Mouse (Mus musculus) CH12.LX (cell line): ENCODE results near the gene Cdadc1. TPM values are rescaled to one million over a fixed set of nuclear protein-coding genes. Genes with fewer than 3 reads are reported as not detected.

Experiments
- DNase-seq: peaks from one replicate; pipeline ENCODE4 v3.0.0-alpha.2; 2013; ENCODE audit errors: extremely low read depth
- H3K27ac ChIP-seq: 2 replicates; pipeline ENCODE4 v1.5.1; 2012; ENCODE audit warnings: low read depth, mild to moderate bottlenecking, control low read depth, moderate library complexity; ENCODE audit not compliant: insufficient read depth
- H3K27me3 ChIP-seq: replicated peaks from 2 replicates; pipeline ENCODE3; 2012; ENCODE audit warnings: inconsistent platforms
- H3K36me3 ChIP-seq, 2 experiments: replicated peaks in 1 of 2; 2 replicates each; pipeline versions ENCODE3 to v1.6.1; 2012; ENCODE audit warnings: inconsistent platforms in 1 of 2, low read length in 1 of 2, mild to moderate bottlenecking in 1 of 2, mixed read lengths in 1 of 2, moderate library complexity in 1 of 2; ENCODE audit not compliant: control insufficient read depth in 1 of 2, insufficient read depth in 1 of 2
- H3K4me1 ChIP-seq, 2 experiments: 2 replicates each; pipeline ENCODE4 v1.6.1; 2012; ENCODE audit warnings: inconsistent platforms in 1 of 2, moderate library complexity in 1 of 2; ENCODE audit not compliant: insufficient read depth in 2 of 2, control insufficient read depth in 1 of 2
- H3K4me2 ChIP-seq: 2 replicates; pipeline ENCODE4 v1.6.1; 2012; ENCODE audit warnings: low read depth, mild to moderate bottlenecking, control low read depth; ENCODE audit not compliant: poor library complexity, insufficient read depth, severe bottlenecking
- H3K4me3 ChIP-seq, 3 experiments: fragments of 150-350 bp in 1 of 3; sonication (generic) in 1 of 3; replicated peaks in 1 of 3; 2 replicates each; pipeline versions ENCODE3 to v1.5.1; 2011 to 2012; ENCODE audit warnings: low read depth in 2 of 3, low read length in 2 of 3, mild to moderate bottlenecking in 2 of 3, moderate library complexity in 2 of 3, control low read depth in 1 of 3, improper control_type of control experiment in 1 of 3, inconsistent platforms in 1 of 3, mixed read lengths in 1 of 3; ENCODE audit not compliant: poor library complexity in 1 of 3
- H3K79me2 ChIP-seq: replicated peaks from 2 replicates; pipeline ENCODE4 v1.6.1; 2012; ENCODE audit warnings: mild to moderate bottlenecking, moderate library complexity; ENCODE audit not compliant: control insufficient read depth, poor library complexity, insufficient read depth, severe bottlenecking; ENCODE audit errors: extremely low read depth
- H3K9ac ChIP-seq: 2 replicates; pipeline ENCODE4 v1.6.1; 2012; ENCODE audit warnings: low read depth, mild to moderate bottlenecking, control low read depth, moderate library complexity; ENCODE audit not compliant: insufficient read depth
- H3K9me3 ChIP-seq: replicated peaks from 2 replicates; pipeline ENCODE3; 2012; ENCODE audit warnings: low read length, inconsistent platforms, mixed read lengths
- BHLHE40 ChIP-seq: IDR thresholded peaks from 2 replicates; pipeline ENCODE4 v1.6.1; 2011; ENCODE audit warnings: mild to moderate bottlenecking, low read depth, low read length, improper control_type of control experiment
- CHD1 ChIP-seq: IDR thresholded peaks from 2 replicates; pipeline ENCODE4 v1.6.1; 2012; ENCODE audit warnings: low read depth, low read length, improper control_type of control experiment, inconsistent platforms
- CTCF ChIP-seq, 2 experiments: IDR thresholded peaks in 1 of 2; conservative IDR thresholded peaks in 1 of 2; 2 replicates each; pipeline ENCODE4 v1.5.1; 2011 to 2012; ENCODE audit warnings: low read depth in 2 of 2, low read length in 2 of 2, improper control_type of control experiment in 1 of 2, inconsistent platforms in 1 of 2, mild to moderate bottlenecking in 1 of 2, moderate library complexity in 1 of 2
- E2F4 ChIP-seq: IDR thresholded peaks from 2 replicates; pipeline ENCODE4 v1.6.1; 2011; ENCODE audit warnings: low read depth, low read length, improper control_type of control experiment; ENCODE audit not compliant: insufficient replicate concordance
- ELF1 ChIP-seq: IDR thresholded peaks from 2 replicates; pipeline ENCODE4 v1.6.1; 2014; ENCODE audit warnings: low read depth, mild to moderate bottlenecking, inconsistent platforms, low read length, improper control_type of control experiment
- ETS1 ChIP-seq: conservative IDR thresholded peaks from 2 replicates; pipeline ENCODE4 v1.6.1; 2012; ENCODE audit warnings: low read depth, mild to moderate bottlenecking, inconsistent platforms, low read length, improper control_type of control experiment, moderate library complexity
- GABPA ChIP-seq: IDR thresholded peaks from 2 replicates; pipeline ENCODE4 v1.6.1; 2012; ENCODE audit warnings: low read depth, low read length, improper control_type of control experiment, inconsistent platforms; ENCODE audit not compliant: insufficient replicate concordance
- HCFC1 ChIP-seq: IDR thresholded peaks from 2 replicates; pipeline ENCODE4 v1.6.1; 2012; ENCODE audit warnings: low read depth, mild to moderate bottlenecking, inconsistent platforms, low read length, improper control_type of control experiment
- IRF4 ChIP-seq: IDR thresholded peaks from 2 replicates; pipeline ENCODE4 v1.6.1; 2014; ENCODE audit warnings: low read depth, mild to moderate bottlenecking, inconsistent platforms, low read length, improper control_type of control experiment
- JUN ChIP-seq: IDR thresholded peaks from 2 replicates; pipeline ENCODE4 v1.6.1; 2011; ENCODE audit warnings: low read depth, mild to moderate bottlenecking, low read length, improper control_type of control experiment, moderate library complexity; ENCODE audit not compliant: insufficient read depth
- KAT2A ChIP-seq: IDR thresholded peaks from 2 replicates; pipeline ENCODE4 v1.6.1; 2012; ENCODE audit warnings: low read length, improper control_type of control experiment, inconsistent platforms; ENCODE audit not compliant: insufficient replicate concordance
- MAFK ChIP-seq: IDR thresholded peaks from 2 replicates; pipeline ENCODE4 v1.6.1; 2011; ENCODE audit warnings: low read length, improper control_type of control experiment; ENCODE audit not compliant: insufficient replicate concordance
- MAZ ChIP-seq: IDR thresholded peaks from 2 replicates; pipeline ENCODE4 v1.6.1; 2012; ENCODE audit warnings: low read depth, mild to moderate bottlenecking, inconsistent platforms, low read length, improper control_type of control experiment, moderate library complexity
- MXI1 ChIP-seq: IDR thresholded peaks from 2 replicates; pipeline ENCODE4 v1.6.1; 2011; ENCODE audit warnings: mild to moderate bottlenecking, low read depth, low read length, improper control_type of control experiment
- MYC ChIP-seq: IDR thresholded peaks from 2 replicates; pipeline ENCODE4 v1.6.1; 2011; ENCODE audit warnings: low read depth, mild to moderate bottlenecking, improper control_type of control experiment, low read length
- POLR2A ChIP-seq: IDR thresholded peaks from 2 replicates; pipeline ENCODE4 v1.6.1; 2011; ENCODE audit warnings: low read depth, mild to moderate bottlenecking, improper control_type of control experiment, low read length
- RCOR1 ChIP-seq: conservative IDR thresholded peaks from 2 replicates; pipeline ENCODE4 v1.6.1; 2012; ENCODE audit warnings: low read depth, mild to moderate bottlenecking, inconsistent platforms, low read length, improper control_type of control experiment
- SIN3A ChIP-seq: IDR thresholded peaks from 2 replicates; pipeline ENCODE4 v1.6.1; 2012; ENCODE audit warnings: low read length, improper control_type of control experiment, inconsistent platforms
- SMC3 ChIP-seq: IDR thresholded peaks from 2 replicates; pipeline ENCODE4 v1.6.1; 2011; ENCODE audit warnings: low read depth, low read length, improper control_type of control experiment
- TBP ChIP-seq: conservative IDR thresholded peaks from 2 replicates; pipeline ENCODE4 v1.6.1; 2011; ENCODE audit warnings: low read depth, low read length, improper control_type of control experiment
- USF2 ChIP-seq: conservative IDR thresholded peaks from 2 replicates; pipeline ENCODE4 v1.6.1; 2011; ENCODE audit warnings: low read depth, low read length, improper control_type of control experiment
- ZC3H11A ChIP-seq: IDR thresholded peaks from 2 replicates; pipeline ENCODE4 v1.6.1; 2012; ENCODE audit warnings: low read depth, mild to moderate bottlenecking, inconsistent platforms, low read length, improper control_type of control experiment
- ZNF384 ChIP-seq: IDR thresholded peaks from 2 replicates; pipeline ENCODE4 v1.6.1; 2012; ENCODE audit warnings: low read depth, low read length, improper control_type of control experiment, inconsistent platforms
- dilution Hi-C: fragments of 300-500 bp; cut with MboI; formaldehyde crosslinking; loops from 2 replicates; pipeline ENCODE4 v1.14.3; 2020; ENCODE audit warnings: low sequenced_read_pairs; ENCODE audit not compliant: extremely low pct_unique_long_range_greater_than_20kb, extremely low pct_ligation_motif_present
- in situ Hi-C: fragments of 300-500 bp; cut with MboI; formaldehyde crosslinking; loops from 3 replicates; pipeline ENCODE4 v1.14.3; 2019; ENCODE audit warnings: low sequenced_read_pairs, low pct_ligation_motif_present, low pct_unique_long_range_greater_than_20kb, mixed read lengths
- polyA plus RNA-seq: library from polyadenylated mRNA; unstranded; fragments of >175 nt; gene quantifications from 2 replicates; pipeline ENCODE4 v1.2.1, GENCODE M21; 2012; ENCODE audit warnings: low read depth; ENCODE audit not compliant: insufficient read length
- total RNA-seq, 2 experiments: library from RNA; depleted of rRNA; stranded (reverse); fragments of 300-350 nt in 1 of 2; fragments of >200 nt in 1 of 2; gene quantifications; 2 replicates each; pipeline ENCODE4 v1.2.3; 2012 to 2014

The Cdadc1 gene
- total and polyA plus RNA-seq, 3 experiments: 5.3 to 21.7 (median 11.0) TPM

GRCm38 (mm10) chr14:59633295-59633898, 35.6 kb upstream of the Cdadc1 start:
- H3K4me2 ChIP-seq: no peak overlapping the region
- TF ChIP-seq E2F4 (no peak), CHD1 (no peak), GABPA (no peak), KAT2A (no peak), ETS1 (no peak), ELF1 (no peak), HCFC1 (no peak), MAFK (no peak), USF2 (no peak), JUN (no peak), SIN3A (no peak), MAZ (no peak), SMC3 (no peak), TBP (no peak), IRF4 (no peak), MYC (no peak), BHLHE40 (no peak)
- TF ChIP-seq, all 38 proteins: peak for 0
- H3K9me3 ChIP-seq: no peaks in the 10 kb centered on the region
- DNase-seq: no peak
- in situ Hi-C loops (no loop called here), dilution Hi-C loops (no loop called here)
- no peaks in the 10 kb centered on the region for H3K79me2 ChIP-seq
- H3K36me3 ChIP-seq: no peaks in the 10 kb centered on the region
- H3K27me3 ChIP-seq: no peaks in the 10 kb centered on the region
- H3K27ac ChIP-seq: no peak overlapping the region
- H3K4me1 ChIP-seq: peaks cover 5 to 6% of the 10 kb centered on the region in 2 experiments
- no peak overlapping the region for H3K4me3 ChIP-seq
- no peak overlapping the region for H3K9ac ChIP-seq

GRCm38 (mm10) chr14:59632067-59632466, 34.3 kb upstream of the Cdadc1 start:
- H3K9me3 ChIP-seq: no peaks in the 10 kb centered on the region
- H3K4me2 ChIP-seq: no peak overlapping the region
- no peak for DNase-seq
- peaks cover 5 to 6% of the 10 kb centered on the region in 2 experiments for H3K4me1 ChIP-seq
- H3K27me3 ChIP-seq: no peaks in the 10 kb centered on the region
- H3K4me3 ChIP-seq: no peak overlapping the region
- H3K9ac ChIP-seq: no peak overlapping the region
- dilution Hi-C loops: no loop called here
- in situ Hi-C loops: no loop called here
- H3K79me2 ChIP-seq: no peaks in the 10 kb centered on the region
- TF ChIP-seq POLR2A (no peak), ZNF384 (no peak), TBP (no peak), KAT2A (no peak), MXI1 (no peak), MAZ (no peak), CTCF (conservative IDR thresholded peaks at IDR 0.05 in 1 of 2, IDR thresholded peaks at IDR 0.05 in 1 of 2; ENCODE audit: low read depth in 2 of 2, low read length in 2 of 2) (no peak), BHLHE40 (no peak), MYC (no peak), ZC3H11A (no peak), GABPA (no peak), RCOR1 (no peak), SIN3A (no peak)
- H3K36me3 ChIP-seq: no peaks in the 10 kb centered on the region
- H3K27ac ChIP-seq: no peak overlapping the region
